Mouse (Mus musculus): ENCODE measurements at regions not wholly inside any gene's neighbourhood (a gene's known extent, or its start where the extent isn't known, plus 50 kb on each side); places are given as distances from the start of the nearest gene placed in this dataset.

- TF ChIP-seq CTCF (IDR thresholded peaks at IDR 0.05 in 2 of 3, conservative IDR thresholded peaks at IDR 0.05 in 1 of 3; ENCODE audit: control insufficient read depth in 1 of 3, insufficient read depth in 1 of 3, low read depth in 2 of 3, low read length in 3 of 3, poor library complexity in 1 of 3, severe bottlenecking in 1 of 3) (no peak), GATA1 (IDR thresholded peaks at IDR 0.05; ENCODE audit: low read depth, low read length) (no peak), UBTF (IDR thresholded peaks at IDR 0.05; ENCODE audit: borderline replicate concordance, insufficient read depth, low read depth, low read length) (no peak), POLR2A (IDR thresholded peaks at IDR 0.05; ENCODE audit: control insufficient read depth in 1 of 2, insufficient read depth in 1 of 2, low read depth in 1 of 2, low read length in 2 of 2, poor library complexity in 1 of 2) (no peak), MAX (IDR thresholded peaks at IDR 0.05; ENCODE audit: low read length) (no peak), E2F4 (IDR thresholded peaks at IDR 0.05; ENCODE audit: borderline replicate concordance, low read depth, low read length) (no peak), USF2 (IDR thresholded peaks at IDR 0.05; ENCODE audit: borderline replicate concordance in 1 of 2, insufficient read depth in 1 of 2, low read depth in 1 of 2, low read length in 2 of 2) (no peak), SMC3 (IDR thresholded peaks at IDR 0.05; ENCODE audit: low read depth, low read length) (no peak), KAT2A (conservative IDR thresholded peaks at IDR 0.05; ENCODE audit: low read depth, low read length) (no peak)
Observed at GRCm38 (mm10) chr15:96865932-96866331, 166.4 kb upstream of the Slc38a2 start.

Measured in MEL (cell line).